Mouse (Mus musculus) heart, postnatal 0 days (tissue): ENCODE measurements at regions not wholly inside any gene's neighbourhood (a gene's known extent, or its start where the extent isn't known, plus 50 kb on each side); places are given as distances from the start of the nearest gene placed in this dataset.

Experiments used
- ATAC-seq: fragments of 200-750 bp; cut with Nextera tagmentation; 2 replicates; pipeline ENCODE4 v1.8.0; 2017; ENCODE audit warnings: low read depth, moderate number of reproducible peaks, moderate library complexity; ENCODE audit not compliant: insufficient read depth
- DNase-seq: peaks from one replicate; pipeline ENCODE4 v3.0.0-alpha.2; 2016; ENCODE audit warnings: low spot score
- H3K27ac ChIP-seq: fragments of 300-500 bp; sonication (generic); 2 replicates; pipeline ENCODE4 v1.5.1; 2014; ENCODE audit warnings: low read depth, mild to moderate bottlenecking
- H3K27me3 ChIP-seq: fragments of 300-500 bp; sonication (generic); 2 replicates; pipeline ENCODE4 v1.6.1; 2014; ENCODE audit warnings: low read length, mixed read lengths; ENCODE audit not compliant: control insufficient read depth, insufficient read depth
- H3K36me3 ChIP-seq: fragments of 300-500 bp; sonication (generic); replicated peaks from 2 replicates; pipeline ENCODE4 v1.6.1; 2014; ENCODE audit warnings: low read length, mixed read lengths; ENCODE audit not compliant: control insufficient read depth, insufficient read depth
- H3K4me1 ChIP-seq: fragments of 300-500 bp; sonication (generic); 2 replicates; pipeline ENCODE4 v1.6.1; 2014; ENCODE audit warnings: antibody characterized with exemption; ENCODE audit not compliant: control insufficient read depth, insufficient read depth
- H3K4me2 ChIP-seq: fragments of 300-500 bp; sonication (generic); 2 replicates; pipeline ENCODE4 v1.6.1; 2014; ENCODE audit warnings: low read depth, mild to moderate bottlenecking, low read length, moderate library complexity
- H3K4me3 ChIP-seq: fragments of 300-500 bp; sonication (generic); 2 replicates; pipeline ENCODE4 v1.5.1; 2014; ENCODE audit warnings: low read depth, low read length
- H3K9ac ChIP-seq: fragments of 300-500 bp; sonication (generic); replicated peaks from 2 replicates; pipeline ENCODE4 v1.6.1; 2014; ENCODE audit warnings: low read depth, low read length, mixed read lengths
- H3K9me3 ChIP-seq: fragments of 300-500 bp; sonication (generic); replicated peaks from 2 replicates; pipeline ENCODE4 v1.6.1; 2016; ENCODE audit warnings: low read length; ENCODE audit not compliant: control insufficient read depth
- CTCF ChIP-seq: IDR thresholded peaks from 2 replicates; pipeline ENCODE4 v1.5.1; 2016; ENCODE audit warnings: antibody characterized with exemption, control low read depth, low read depth
- EP300 ChIP-seq: IDR thresholded peaks from 2 replicates; pipeline ENCODE4 v1.6.1; 2016; ENCODE audit warnings: antibody characterized with exemption, low read depth
- WGBS: fragments of 180-500 bp; shearing (Covaris S2); extraction: QIAGEN DNeasy Blood & Tissue Kit; methylation state at CpG from one replicate; pipeline ENCODE4 v1.1.7; 2014; 5-methylcytosine and 5-hydroxymethylcytosine counted together

GRCm38 (mm10) chr13:5229476-5229875 is 620.5 kb upstream of the Akr1e1 start:
- Histone ChIP-seq H3K9ac (no peak overlapping the region), H3K9me3 (no peaks in the 10 kb centered on the region), H3K27ac (no peak overlapping the region), H3K4me1 (no peaks in the 10 kb centered on the region), H3K36me3 (no peaks in the 10 kb centered on the region), H3K4me2 (no peak overlapping the region), H3K4me3 (no peak overlapping the region), H3K27me3 (no peaks in the 10 kb centered on the region)
- ATAC-seq: no peak
- no peak for DNase-seq
- no peak for TF ChIP-seq CTCF
- no peak for TF ChIP-seq EP300
- WGBS: 69% methylated on average over 3 of the region's 3 CpGs

- H3K9me3 ChIP-seq: no peaks in the 10 kb centered on the region
- no peaks in the 10 kb centered on the region for H3K4me1 ChIP-seq
- TF ChIP-seq CTCF (no peak), EP300 (no peak)
- no peak overlapping the region for H3K4me3 ChIP-seq
- H3K4me2 ChIP-seq: no peak overlapping the region
- no peak overlapping the region for H3K27ac ChIP-seq
- DNase-seq (no peak), ATAC-seq (no peak)
- H3K27me3 ChIP-seq: no peaks in the 10 kb centered on the region
- no peaks in the 10 kb centered on the region for H3K36me3 ChIP-seq
- no peak overlapping the region for H3K9ac ChIP-seq
- WGBS: 83% methylated on average over 3 of the region's 3 CpGs
Observed at GRCm38 (mm10) chr13:5234232-5234631, 625.3 kb upstream of the Akr1e1 start.

- Histone ChIP-seq H3K27ac (no peak overlapping the region), H3K36me3 (no peaks in the 10 kb centered on the region), H3K4me3 (no peak overlapping the region), H3K4me2 (no peak overlapping the region), H3K9ac (no peak overlapping the region), H3K27me3 (no peaks in the 10 kb centered on the region), H3K9me3 (no peaks in the 10 kb centered on the region), H3K4me1 (0 out of 2 replicates have a peak, but pooled peaks cover under 1% of the 10 kb centered on the region)
- TF ChIP-seq EP300: no peak
- no peak for TF ChIP-seq CTCF
- 97% methylated on average over 1 of the region's 1 CpGs for WGBS
- no peak for DNase-seq
- no peak for ATAC-seq
Observed at GRCm38 (mm10) chr13:5235391-5235790, 625.9 kb upstream of the Klf6 start.

- Histone ChIP-seq H3K4me2 (no peak overlapping the region), H3K27ac (no peak overlapping the region), H3K9me3 (no peaks in the 10 kb centered on the region), H3K9ac (no peak overlapping the region), H3K36me3 (no peaks in the 10 kb centered on the region), H3K4me1 (0 out of 2 replicates have a peak, but pooled peaks cover 5% of the 10 kb centered on the region), H3K27me3 (no peaks in the 10 kb centered on the region), H3K4me3 (no peak overlapping the region)
- ATAC-seq (no peak), DNase-seq (no peak)
- WGBS: 68% methylated on average over 4 of the region's 4 CpGs
- TF ChIP-seq CTCF: no peak
- TF ChIP-seq EP300: no peak
Observed at GRCm38 (mm10) chr13:5240541-5240940, 620.7 kb upstream of the Klf6 start.

GRCm38 (mm10) chr13:5242782-5243181 is 618.5 kb upstream of the Klf6 start:
- H3K27me3 ChIP-seq: no peaks in the 10 kb centered on the region
- 80% methylated on average over 2 of the region's 2 CpGs for WGBS
- H3K36me3 ChIP-seq: no peaks in the 10 kb centered on the region
- H3K27ac ChIP-seq: no peak overlapping the region
- DNase-seq (no peak), ATAC-seq (no peak)
- TF ChIP-seq EP300 (no peak), CTCF (no peak)
- H3K9me3 ChIP-seq: no peaks in the 10 kb centered on the region
- H3K4me3 ChIP-seq: no peak overlapping the region
- no peak overlapping the region for H3K4me2 ChIP-seq
- no peak overlapping the region for H3K9ac ChIP-seq
- H3K4me1 ChIP-seq: 0 out of 2 replicates have a peak, but pooled peaks cover 5% of the 10 kb centered on the region

- ATAC-seq (peak; percentile 63), DNase-seq (peak; percentile 65)
- H3K4me2 ChIP-seq: no peak overlapping the region
- no peaks in the 10 kb centered on the region for H3K36me3 ChIP-seq
- TF ChIP-seq EP300 (no peak), CTCF (no peak)
- 0 out of 2 replicates have a peak overlapping the region, but pooled peaks have one; percentile 34 for H3K27ac ChIP-seq
- no peak overlapping the region for H3K4me3 ChIP-seq
- no peaks in the 10 kb centered on the region for H3K27me3 ChIP-seq
- H3K9me3 ChIP-seq: no peaks in the 10 kb centered on the region
- peaks cover 10% of the 10 kb centered on the region for H3K4me1 ChIP-seq
- no peak overlapping the region for H3K9ac ChIP-seq
- 19% methylated on average over 3 of the region's 3 CpGs for WGBS
Observed at GRCm38 (mm10) chr13:5248671-5249391, 612.5 kb upstream of the Klf6 start.
